Mouse (Mus musculus) bone marrow, adult 2 months (tissue): Measurements from ENCODE around the gene Cox17.

ENCODE experiments used
- CTCF ChIP-seq: fragments of 200-500 bp; IDR thresholded peaks from 2 replicates; pipeline ENCODE4 v1.5.1; 2011; ENCODE audit warnings: low read length, control low read depth; ENCODE audit not compliant: control insufficient read depth, insufficient read depth
- POLR2A ChIP-seq: fragments of 200-500 bp; IDR thresholded peaks from 2 replicates; pipeline ENCODE4 v1.6.1; 2011; ENCODE audit warnings: low read depth, mild to moderate bottlenecking, control low read depth, low read length, borderline replicate concordance; ENCODE audit not compliant: control insufficient read depth

GRCm38 (mm10) chr16:38374379-38375140 lies 27.8 kb downstream of the Cox17 start:
- TF ChIP-seq CTCF (no peak), POLR2A (no peak)
